Mouse (Mus musculus): ENCODE data around the gene Clcn5. TPM values are rescaled to one million over a fixed set of nuclear protein-coding genes. Genes with fewer than 3 reads are reported as not detected.

Clcn5 gene
- polyA plus RNA-seq, 1 experiment from 2014 or later, result 5.6 TPM

MicroRNAs encoded within 50 kb of the gene (microRNA counts, 519-probe panel; counts per million panel counts)
- microRNA mmu-miR-188-3p (4,564 counts per million, percentile 85 among the panel's probes with 10 or more counts), microRNA mmu-miR-188-5p (177 counts per million, percentile 53 among the panel's probes with 10 or more counts), microRNA mmu-miR-362-3p (3,444 counts per million, percentile 72 among the panel's probes with 10 or more counts), microRNA mmu-miR-362-5p (2,978 counts per million, percentile 66 among the panel's probes with 10 or more counts), microRNA mmu-miR-500 (3,715 counts per million, percentile 73 among the panel's probes with 10 or more counts), microRNA mmu-miR-501-3p (2,614 counts per million, percentile 62 among the panel's probes with 10 or more counts), microRNA mmu-miR-501-5p (2,259 counts per million, percentile 60 among the panel's probes with 10 or more counts), microRNA mmu-miR-532-3p (3,351 counts per million, percentile 70 among the panel's probes with 10 or more counts), microRNA mmu-miR-532-5p (4,396 counts per million, percentile 82 among the panel's probes with 10 or more counts)

Small RNA genes lying within 50 kb of the gene (microRNA-seq; reads per million reads assigned to microRNA genes)
- gene Mir188 (1,935 reads per million, percentile 83 among the genes with 10 or more reads in this experiment), gene Mir362 (84.2 reads per million, percentile 49 among the genes with 10 or more reads in this experiment), gene Mir500 (146 reads per million, percentile 55 among the genes with 10 or more reads in this experiment), gene Mir501 (619 reads per million, percentile 73 among the genes with 10 or more reads in this experiment), gene Mir532 (2,064 reads per million, percentile 83 among the genes with 10 or more reads in this experiment)

Other genes starting within 250 kb of the Clcn5 start
- 1.3 and 1.6 TPM in 2 replicates for gene Usp27x, start 56.5 kb upstream of the Clcn5 start, polyA plus RNA-seq (2015; fragmentation: Nextera tagmentation; extraction: Ambion mirVana)